Mouse (Mus musculus): ENCODE data around the gene Ttk.

Ttk gene

GRCm38 (mm10) chr9:83902086-83902485 is 67.6 kb downstream of the Ttk start:
- no peak for DNase-seq

GRCm38 (mm10) chr9:83905820-83906219 is 71.3 kb downstream of the Ttk start:
- no peak for DNase-seq

DNA sequence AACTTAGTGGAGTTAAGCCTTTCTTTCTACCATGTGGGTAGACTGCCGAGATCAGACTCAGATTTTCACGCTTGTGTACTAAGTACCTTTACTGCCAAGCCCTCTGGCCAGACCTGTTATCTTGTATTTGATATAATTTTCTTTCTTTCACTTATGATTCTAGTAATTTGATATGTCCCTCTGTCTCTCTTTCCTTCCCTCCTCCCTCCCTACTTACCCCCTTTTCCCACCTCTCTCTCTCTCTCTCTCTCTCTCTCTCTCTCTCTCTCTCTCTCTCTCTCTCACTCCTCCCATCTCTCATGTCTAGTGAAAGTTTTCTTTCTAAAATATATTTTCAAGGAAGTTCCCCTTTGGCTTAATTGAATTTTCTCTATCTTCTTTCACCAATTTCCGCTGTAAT is 72.5 kb downstream of the Ttk start:
- DNase-seq, result no peak

DNA sequence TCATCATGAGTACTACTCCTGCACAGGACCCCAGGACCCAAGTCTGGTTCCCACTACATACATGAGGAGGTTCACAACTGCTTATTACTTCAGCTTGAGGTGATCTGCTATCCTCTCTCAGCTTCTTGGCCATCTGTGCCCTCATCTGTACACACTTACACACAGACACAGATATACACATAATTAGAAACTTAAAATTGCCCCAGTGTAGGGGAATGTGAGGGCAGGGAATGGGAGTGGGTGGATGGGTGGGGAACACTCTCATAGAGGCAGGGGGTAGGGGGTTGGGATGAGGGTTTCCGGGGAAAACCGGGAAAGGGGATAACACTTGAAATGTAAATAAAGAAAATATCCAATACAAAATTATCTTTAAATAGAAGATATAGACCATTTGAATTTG is 75.3 kb downstream of the Ttk start:
- no peak for DNase-seq

GRCm38 (mm10) chr9:83910926-83911325 is 76.4 kb downstream of the Ttk start:
- no peak for DNase-seq

Measured in spleen, adult 18-20 months (tissue).